Mouse (Mus musculus) embryonic facial prominence, embryonic 12.5 days (tissue): ENCODE results near the gene Vmn1r78. TPM values are rescaled to one million over a fixed set of nuclear protein-coding genes. Genes with fewer than 3 reads are reported as not detected.
"Not testable (repeated sequence)": the region's sequence is repeated elsewhere in the genome, so short reads cannot be mapped to it uniquely, and the experiment has no call there.

Experiments used
- ATAC-seq: fragments of 200-750 bp; cut with Nextera tagmentation; 2 replicates; pipeline ENCODE4 v1.8.0; 2017; ENCODE audit not compliant: insufficient number of reproducible peaks, insufficient read depth, low FRiP score, low TSS enrichment
- H3K27ac ChIP-seq: fragments of 300-500 bp; sonication (generic); 2 replicates; pipeline ENCODE4 v1.5.1; 2016; ENCODE audit warnings: mild to moderate bottlenecking
- H3K27me3 ChIP-seq: fragments of 300-500 bp; sonication (generic); 2 replicates; pipeline ENCODE4 v1.6.1; 2016; ENCODE audit warnings: mild to moderate bottlenecking, moderate library complexity
- H3K36me3 ChIP-seq: fragments of 300-500 bp; sonication (generic); 2 replicates; pipeline ENCODE4 v1.6.1; 2016; ENCODE audit warnings: mild to moderate bottlenecking
- H3K4me1 ChIP-seq: fragments of 300-500 bp; sonication (generic); 2 replicates; pipeline ENCODE4 v1.6.1; 2016
- H3K4me2 ChIP-seq: fragments of 300-500 bp; sonication (generic); replicated peaks from 2 replicates; pipeline ENCODE4 v1.6.1; 2016; ENCODE audit warnings: mild to moderate bottlenecking, moderate library complexity
- H3K4me3 ChIP-seq: fragments of 300-500 bp; sonication (generic); 2 replicates; pipeline ENCODE4 v1.5.1; 2016; ENCODE audit warnings: mild to moderate bottlenecking
- H3K9ac ChIP-seq: fragments of 300-500 bp; sonication (generic); 2 replicates; pipeline ENCODE4 v1.6.1; 2016; ENCODE audit warnings: mild to moderate bottlenecking, moderate library complexity
- H3K9me3 ChIP-seq: fragments of 300-500 bp; sonication (generic); 2 replicates; pipeline ENCODE4 v1.6.1; 2016; ENCODE audit warnings: mild to moderate bottlenecking, moderate library complexity
- WGBS: fragments of 180-500 bp; shearing (Covaris S2); methylation state at CpG from one replicate; pipeline ENCODE4 v1.1.7; 2016; 5-methylcytosine and 5-hydroxymethylcytosine counted together
- polyA plus RNA-seq: library from polyadenylated mRNA; unstranded; fragments of >200 nt; fragmentation: Nextera tagmentation; extraction: Ambion mirVana; gene quantifications from 2 replicates; pipeline ENCODE4 v1.2.1, GENCODE M21; 2016

The Vmn1r78 gene
- not detected in 2 replicates for polyA plus RNA-seq

GRCm38 (mm10) chr7:12149957-12150356 is at the start of gene Vmn1r78:
Gene Vmn1r78, plus strand, starts transcription at chr7:12150257.
- no peaks in the 10 kb centered on the region for H3K9me3 ChIP-seq
- no peak within 1 kb of the TSS for H3K4me2 ChIP-seq
- no peak for ATAC-seq
- H3K36me3 ChIP-seq = no peaks in the 10 kb centered on the region
- no peaks in the 10 kb centered on the region for H3K27me3 ChIP-seq
- no peak within 1 kb of the TSS for H3K4me3 ChIP-seq
- no peak within 1 kb of the TSS for H3K27ac ChIP-seq
- no peaks in the 10 kb centered on the region for H3K4me1 ChIP-seq
- H3K9ac ChIP-seq = no peak within 1 kb of the TSS
- 63% methylated on average over 2 of the region's 2 CpGs for WGBS

- ATAC-seq, H3K27me3 ChIP-seq, H3K9me3 ChIP-seq, H3K4me2 ChIP-seq, H3K36me3 ChIP-seq, H3K4me1 ChIP-seq, H3K27ac ChIP-seq, H3K4me3 ChIP-seq, H3K9ac ChIP-seq: not testable (repeated sequence)
- 42% methylated on average over 1 of the region's 1 CpGs for WGBS
Measured at GRCm38 (mm10) chr7:12156463-12156862, 6.4 kb downstream of the Vmn1r78 start.

GRCm38 (mm10) chr7:12170979-12171378 is 20.9 kb downstream of the Vmn1r78 start, which contains the start of gene Vmn1r79:
Gene Vmn1r79, plus strand, starts transcription at chr7:12171279.
- not testable (repeated sequence) for H3K4me2 ChIP-seq, ATAC-seq, H3K4me3 ChIP-seq, H3K9me3 ChIP-seq, H3K27ac ChIP-seq, H3K9ac ChIP-seq, H3K4me1 ChIP-seq, H3K27me3 ChIP-seq, H3K36me3 ChIP-seq

GRCm38 (mm10) chr7:12172926-12173325 is 22.9 kb downstream of the Vmn1r78 start:
- H3K36me3 ChIP-seq, H3K9ac ChIP-seq, H3K27me3 ChIP-seq, H3K4me3 ChIP-seq, H3K4me1 ChIP-seq, H3K27ac ChIP-seq, ATAC-seq, H3K4me2 ChIP-seq, H3K9me3 ChIP-seq: not testable (repeated sequence)
- WGBS = 61% methylated on average over 2 of the region's 2 CpGs

GRCm38 (mm10) chr7:12188986-12189385 is 38.9 kb downstream of the Vmn1r78 start, which contains the start of gene Vmn1r80:
Gene Vmn1r80, plus strand, starts transcription at chr7:12189286.
- Histone ChIP-seq H3K9ac (no peak within 1 kb of the TSS), H3K27me3 (no peaks in the 10 kb centered on the region), H3K4me3 (no peak within 1 kb of the TSS), H3K9me3 (no peaks in the 10 kb centered on the region), H3K4me2 (no peak within 1 kb of the TSS), H3K4me1 (no peaks in the 10 kb centered on the region), H3K36me3 (no peaks in the 10 kb centered on the region), H3K27ac (no peak within 1 kb of the TSS)
- 89% methylated on average over 1 of the region's 1 CpGs for WGBS
- ATAC-seq = no peak

GRCm38 (mm10) chr7:12204141-12204540 is 54.1 kb downstream of the Vmn1r78 start:
- Histone ChIP-seq H3K4me1 (no peaks in the 10 kb centered on the region), H3K4me3 (no peak overlapping the region), H3K9ac (no peak overlapping the region), H3K9me3 (peaks cover 4% of the 10 kb centered on the region; the same call in 1 of the 2 replicates), H3K27me3 (no peaks in the 10 kb centered on the region), H3K36me3 (no peaks in the 10 kb centered on the region), H3K27ac (no peak overlapping the region), H3K4me2 (no peak overlapping the region)
- WGBS = 68% methylated on average over 2 of the region's 2 CpGs
- ATAC-seq = no peak

Other genes with a start within 250 kb of the Vmn1r78 start
- gene Vmn1r76, start 212.0 kb upstream of the Vmn1r78 start, polyA plus RNA-seq = not detected in 2 replicates
- not detected in 2 replicates for gene Vmn1r77, start 113.5 kb upstream of the Vmn1r78 start, polyA plus RNA-seq
- not detected in 2 replicates for gene Vmn1r79, start 21.0 kb downstream of the Vmn1r78 start, polyA plus RNA-seq
- gene Vmn1r80, start 39.0 kb downstream of the Vmn1r78 start, polyA plus RNA-seq = not detected in 2 replicates
- not detected in 2 replicates for gene Vmn1r81, start 118.0 kb downstream of the Vmn1r78 start, polyA plus RNA-seq
- gene Vmn1r82, start 150.2 kb downstream of the Vmn1r78 start, polyA plus RNA-seq = not detected in 2 replicates
- gene Vmn1r83, start 179.2 kb downstream of the Vmn1r78 start, polyA plus RNA-seq = not detected in 2 replicates
- gene Vmn1r84, start 219.0 kb downstream of the Vmn1r78 start, polyA plus RNA-seq = not detected in 2 replicates